Mouse (Mus musculus) T-cell, adult 2 months (primary cell): ENCODE measurements around the gene Mtfr1l.

Experiments used
- DNase-seq: peaks from one replicate; pipeline ENCODE4 v3.0.0; 2022; ENCODE audit warnings: low spot score

Gene Mtfr1l

DNA sequence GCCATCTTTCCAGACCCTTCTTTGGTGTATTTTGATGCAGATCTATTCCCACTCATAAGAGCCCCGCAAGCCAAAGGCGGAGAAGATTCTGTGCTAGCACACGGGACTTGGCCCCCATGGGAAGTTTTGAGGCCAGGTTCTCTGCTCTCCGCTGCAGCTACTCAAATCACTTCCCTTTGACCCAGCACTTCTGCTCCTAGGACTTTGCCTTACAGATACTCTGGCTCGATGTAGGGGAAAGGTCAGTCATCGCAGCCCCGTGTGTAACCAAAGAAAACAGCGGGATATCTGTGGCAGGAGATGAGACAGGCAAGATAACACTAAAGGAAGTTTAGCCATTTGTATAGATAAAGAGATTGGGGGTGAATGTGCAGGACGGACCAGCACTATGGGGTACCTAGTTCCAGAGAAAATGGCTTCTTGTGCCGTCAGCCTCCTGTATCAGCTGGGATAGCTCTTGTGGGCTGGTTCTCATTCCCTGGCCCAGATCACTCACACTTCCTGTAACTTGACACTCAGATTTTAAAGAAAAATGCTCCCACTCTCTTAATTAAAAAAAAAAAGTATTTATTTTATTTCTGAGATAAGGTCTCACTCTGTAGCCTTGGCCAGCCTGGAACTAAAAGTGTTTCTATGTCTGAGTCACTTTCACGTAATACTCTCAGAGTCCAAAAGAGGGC is 45.1 kb downstream of the Mtfr1l start:
- no peak for DNase-seq

DNA sequence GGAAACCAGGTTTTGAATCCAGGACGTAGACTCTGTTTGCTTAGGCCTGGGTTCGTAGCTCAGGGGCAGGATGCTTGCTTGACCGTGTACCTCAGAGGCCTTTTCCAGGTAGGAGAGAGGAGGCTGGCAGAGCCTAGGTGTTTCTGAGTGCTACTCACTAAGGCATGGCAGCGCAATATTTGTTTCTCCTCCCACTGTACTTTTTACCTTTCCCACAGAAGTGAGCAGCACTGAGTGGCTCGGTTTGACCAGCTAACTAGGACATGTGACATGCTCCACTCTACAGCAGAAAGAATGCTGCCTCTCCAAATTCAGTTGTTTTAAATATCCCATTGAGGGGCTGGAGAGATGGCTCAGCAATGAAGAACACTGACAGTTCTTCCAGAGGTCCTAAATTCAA is 47.0 kb downstream of the Mtfr1l start:
- DNase-seq: no peak

DNA sequence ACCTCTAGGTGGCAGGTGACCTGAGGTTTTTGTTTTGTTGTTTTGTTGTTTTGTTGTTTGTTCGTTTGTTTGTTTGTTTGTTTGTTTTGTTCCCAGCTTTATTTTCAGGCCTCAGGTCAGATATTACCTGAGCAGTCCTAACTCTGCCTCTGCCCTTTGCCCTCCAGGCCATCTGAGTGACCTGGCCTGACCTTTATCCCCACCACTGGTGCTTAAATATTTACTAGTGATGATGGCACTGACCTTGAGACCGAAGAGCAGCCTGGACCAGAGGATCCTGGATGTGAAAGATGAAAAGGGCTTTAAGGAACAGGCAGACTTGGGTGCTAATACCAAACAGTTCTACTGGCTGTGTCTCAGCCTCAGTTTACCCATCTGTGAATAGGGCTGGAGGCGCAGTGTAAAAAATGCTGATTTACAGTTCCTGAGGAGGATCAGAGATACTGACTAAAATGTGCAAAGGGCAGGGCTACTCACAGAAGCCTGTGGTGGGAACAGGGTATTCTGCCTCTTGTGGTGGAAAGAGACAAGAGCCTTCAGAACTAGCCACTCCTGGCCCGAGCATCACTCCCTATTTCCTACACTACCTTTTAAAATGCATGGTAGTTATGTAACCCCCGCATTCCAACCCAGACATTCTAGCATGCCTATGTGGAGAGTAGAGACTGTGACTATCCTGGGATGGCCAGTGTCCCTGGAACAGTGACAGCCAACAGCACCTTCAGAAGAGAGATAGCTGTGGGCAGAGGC is 49.9 kb downstream of the Mtfr1l start:
- no peak for DNase-seq

DNA sequence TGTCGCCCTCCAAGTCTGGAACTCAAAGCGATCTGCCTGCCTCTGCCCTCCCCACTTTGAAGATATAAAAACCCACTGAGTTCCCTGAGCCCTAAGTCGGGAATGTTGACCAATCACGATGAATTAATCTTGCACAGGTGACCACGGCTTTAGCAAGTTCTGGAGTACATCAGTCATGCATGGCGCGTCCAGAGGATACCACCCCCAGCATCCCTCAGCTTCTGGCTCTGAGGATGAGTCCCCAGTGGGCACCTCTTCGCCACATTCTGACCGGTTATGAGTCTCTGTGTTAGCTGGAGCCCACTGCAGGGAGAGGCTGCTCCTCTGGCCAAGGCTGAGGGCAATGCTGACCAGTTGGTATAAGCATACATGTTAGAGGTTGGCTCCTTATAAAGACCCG is 51.0 kb downstream of the Mtfr1l start:
- no peak for DNase-seq

DNA sequence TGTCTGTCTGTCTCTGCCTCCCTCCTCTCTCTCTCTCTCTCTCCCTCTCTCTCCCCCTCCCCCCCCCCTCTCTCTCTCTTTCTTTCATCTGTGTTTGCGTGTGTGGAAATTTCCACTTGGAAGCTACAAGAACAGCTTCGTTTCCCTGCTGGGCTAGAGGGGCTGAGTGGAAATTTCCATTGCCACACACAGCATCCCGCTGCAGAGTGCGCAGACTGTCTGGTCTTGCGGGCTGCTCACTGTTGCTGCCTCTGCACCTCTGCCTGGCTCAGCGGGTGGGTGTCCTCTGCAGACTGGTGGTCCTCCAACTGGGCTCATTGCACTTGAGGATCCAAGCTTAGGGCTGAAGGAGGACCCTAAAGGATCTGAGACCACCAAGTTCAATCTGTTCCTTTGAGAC is 51.5 kb downstream of the Mtfr1l start:
- DNase-seq: no peak

DNA sequence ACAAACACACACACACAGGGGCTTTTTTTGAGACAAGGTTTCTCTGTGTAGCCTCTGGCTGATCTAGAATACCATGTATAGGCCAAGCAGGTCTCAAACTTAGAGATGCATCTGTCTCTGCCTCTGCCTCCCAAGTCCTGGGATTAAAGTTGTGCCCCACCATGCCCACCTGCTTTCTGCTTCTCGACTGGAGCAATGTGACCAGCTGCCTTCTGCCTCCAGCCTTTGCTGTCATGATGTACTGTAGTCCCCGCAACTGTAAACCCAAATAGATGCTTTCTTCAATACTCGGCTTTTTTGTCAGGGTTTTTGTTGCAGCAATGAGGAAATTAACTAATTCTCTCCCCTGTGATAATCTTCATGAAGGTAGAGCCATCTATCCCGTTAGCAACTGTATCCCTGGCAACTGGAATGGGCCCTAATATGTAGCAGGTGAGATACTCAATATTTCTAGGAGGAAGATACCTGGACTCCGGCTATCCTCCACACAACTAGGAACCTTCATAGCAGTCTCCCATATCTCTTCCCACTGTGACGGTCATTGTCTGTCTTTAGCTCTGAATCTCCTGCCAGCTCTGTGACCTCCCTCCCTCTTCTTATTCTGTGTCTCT is 52.0 kb downstream of the Mtfr1l start:
- DNase-seq: no peak

DNA sequence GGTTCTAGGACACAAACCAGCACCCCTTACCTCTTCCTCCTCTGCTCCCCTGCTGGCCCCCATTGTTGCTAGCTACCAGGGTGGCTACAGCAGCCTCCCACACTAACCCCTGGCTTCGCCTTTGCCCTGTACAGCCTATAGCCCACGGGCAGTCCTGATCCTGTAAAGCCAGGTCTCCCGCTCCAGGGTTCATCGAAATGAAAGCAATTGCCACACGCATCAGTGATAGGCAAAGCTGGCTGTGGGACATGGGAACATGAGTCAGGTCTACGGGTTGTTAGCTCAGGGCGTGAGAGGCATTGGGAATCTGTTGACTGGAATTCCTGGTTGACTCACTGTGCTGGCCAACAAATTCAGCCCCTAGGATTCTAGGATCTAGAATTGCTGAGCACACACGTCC is 52.7 kb downstream of the Mtfr1l start:
- no peak for DNase-seq

DNA sequence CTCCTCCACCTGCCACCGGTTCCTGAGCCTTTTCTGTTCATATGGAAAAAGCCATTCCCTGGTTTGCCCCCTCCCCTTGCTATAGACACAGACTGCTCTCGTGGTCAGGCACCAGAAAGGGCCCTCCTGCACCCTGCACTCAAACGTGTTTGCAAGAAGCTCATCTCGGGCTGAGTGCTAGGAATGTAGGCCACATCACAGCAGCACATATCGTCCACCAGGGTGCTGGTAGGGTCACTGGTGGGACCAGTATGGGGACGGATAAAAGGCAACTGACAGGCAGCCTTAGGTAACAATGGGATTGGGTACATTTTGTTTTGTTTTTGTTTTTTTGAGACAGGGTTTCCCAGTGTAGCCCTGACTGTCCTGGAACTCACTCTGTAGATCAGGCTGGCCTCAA is 53.9 kb downstream of the Mtfr1l start:
- no peak for DNase-seq

DNA sequence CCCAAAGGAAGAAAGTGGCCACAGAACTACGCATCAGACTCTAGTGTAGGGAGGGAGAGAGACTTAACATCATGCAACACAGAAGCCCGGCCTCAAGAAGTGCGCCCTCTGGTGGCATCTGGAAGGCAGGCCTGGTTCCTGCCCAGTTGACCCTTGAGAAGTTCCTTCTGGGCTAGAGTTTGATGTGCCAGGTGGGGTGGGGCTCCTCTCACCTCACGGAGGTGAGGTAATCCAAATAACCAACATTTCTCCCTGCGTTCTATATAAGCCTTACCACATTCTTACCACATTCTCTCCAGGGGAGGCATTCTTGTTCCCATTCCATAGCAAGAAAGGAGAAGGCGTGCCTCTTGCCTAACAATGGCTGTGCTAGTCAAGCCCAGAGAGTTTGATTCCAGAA is 54.3 kb downstream of the Mtfr1l start:
- DNase-seq: peak; percentile 68

DNA sequence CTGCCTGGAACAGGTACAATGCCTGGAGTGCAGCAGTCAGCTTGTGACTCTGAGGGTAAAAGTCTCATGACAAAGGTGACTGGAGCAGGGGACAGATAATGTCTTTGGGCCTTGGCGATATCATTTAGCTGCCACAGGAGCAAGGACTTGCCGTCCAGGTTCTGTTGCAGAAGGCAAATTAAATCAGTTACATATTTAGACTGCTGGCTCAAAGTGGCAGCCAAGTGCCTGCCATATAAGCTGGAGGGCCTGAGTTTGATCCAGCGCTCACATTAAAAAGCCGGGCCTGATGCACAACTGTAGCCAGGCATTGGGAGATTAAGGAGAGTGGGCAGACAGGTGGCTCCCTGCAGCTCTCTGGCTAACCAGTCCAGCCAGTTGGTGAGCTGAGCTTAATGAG is 55.3 kb downstream of the Mtfr1l start:
- no peak for DNase-seq

DNA sequence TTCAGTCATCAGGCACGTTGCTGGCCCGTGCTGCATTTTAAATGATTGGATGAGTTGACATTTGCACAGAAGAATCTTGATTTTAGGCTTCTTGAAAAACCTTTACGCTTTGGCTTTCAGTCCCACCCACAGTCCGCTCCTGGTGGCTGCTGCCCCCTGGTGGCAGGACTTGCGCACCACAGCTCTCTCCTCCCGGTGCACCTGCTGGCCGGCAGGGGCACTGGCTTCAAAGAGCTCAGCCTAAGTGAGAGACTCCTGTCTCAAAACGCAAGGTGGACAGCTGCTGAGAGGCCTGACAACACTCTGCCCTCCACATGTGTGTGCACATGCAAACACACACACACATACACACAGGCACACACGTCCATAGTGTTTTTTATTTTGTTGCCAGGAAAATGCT is 57.2 kb downstream of the Mtfr1l start:
- peak; percentile 92 for DNase-seq

DNA sequence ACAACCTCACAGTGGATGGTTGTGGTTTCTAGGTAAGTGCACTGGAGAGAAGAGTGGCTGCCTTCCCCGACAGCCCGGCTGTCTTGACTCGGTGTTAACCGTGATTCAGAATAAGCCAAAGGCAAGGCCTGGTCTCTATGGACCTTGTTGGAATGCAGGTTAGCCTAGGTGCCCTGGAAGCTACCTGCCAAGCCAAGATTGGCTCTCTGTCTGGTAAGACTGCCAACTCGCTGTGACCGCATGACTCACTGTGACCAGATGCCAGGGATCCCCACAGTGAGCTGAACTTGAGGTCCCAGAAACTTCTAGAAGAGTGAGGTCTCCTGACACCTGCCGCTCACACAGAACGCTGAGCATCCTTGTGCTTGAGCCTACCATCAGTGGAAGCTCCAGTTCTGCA is 58.3 kb downstream of the Mtfr1l start:
- no peak for DNase-seq
